Mouse (Mus musculus) embryonic facial prominence, embryonic 14.5 days (tissue): ENCODE data around the gene Arhgef6. TPM values are rescaled to one million over a fixed set of nuclear protein-coding genes. Genes with fewer than 3 reads are reported as not detected.

ENCODE experiments used
- ATAC-seq: fragments of 200-750 bp; cut with Nextera tagmentation; 2 replicates; pipeline ENCODE4 v1.8.0; 2017; ENCODE audit warnings: low read depth, moderate number of reproducible peaks, moderate TSS enrichment
- DNase-seq: peaks from one replicate; pipeline ENCODE4 v3.0.0-alpha.2; 2015; ENCODE audit warnings: low spot score
- H3K27ac ChIP-seq: fragments of 300-500 bp; sonication (generic); replicated peaks from 2 replicates; pipeline ENCODE4 v1.5.1; 2014; ENCODE audit warnings: low read depth, mild to moderate bottlenecking, low read length, moderate library complexity
- H3K27me3 ChIP-seq: fragments of 300-500 bp; sonication (generic); replicated peaks from 2 replicates; pipeline ENCODE4 v1.6.1; 2014; ENCODE audit warnings: low read length; ENCODE audit not compliant: control insufficient read depth, insufficient read depth
- H3K36me3 ChIP-seq: fragments of 300-500 bp; sonication (generic); 2 replicates; pipeline ENCODE4 v1.6.1; 2014; ENCODE audit warnings: low read length, mixed read lengths; ENCODE audit not compliant: control insufficient read depth, insufficient read depth
- H3K4me1 ChIP-seq: fragments of 300-500 bp; sonication (generic); 2 replicates; pipeline ENCODE4 v1.6.1; 2014; ENCODE audit warnings: antibody characterized with exemption, low read length; ENCODE audit not compliant: control insufficient read depth, insufficient read depth
- H3K4me2 ChIP-seq: fragments of 300-500 bp; sonication (generic); 2 replicates; pipeline ENCODE4 v1.6.1; 2014; ENCODE audit warnings: low read depth, mild to moderate bottlenecking, low read length, moderate library complexity, mixed read lengths
- H3K4me3 ChIP-seq: fragments of 300-500 bp; sonication (generic); 2 replicates; pipeline ENCODE4 v1.5.1; 2014; ENCODE audit warnings: low read depth, mild to moderate bottlenecking, low read length
- H3K9ac ChIP-seq: fragments of 300-500 bp; sonication (generic); 2 replicates; pipeline ENCODE4 v1.6.1; 2014; ENCODE audit warnings: low read depth, mild to moderate bottlenecking, low read length, moderate library complexity, mixed read lengths
- H3K9me3 ChIP-seq: fragments of 300-500 bp; sonication (generic); 2 replicates; pipeline ENCODE4 v1.6.1; 2016; ENCODE audit warnings: low read length; ENCODE audit not compliant: control insufficient read depth
- WGBS: fragments of 180-500 bp; shearing (Covaris S2); extraction: QIAGEN DNeasy Blood & Tissue Kit; methylation state at CpG from one replicate; pipeline ENCODE4 v1.1.7; 2014; 5-methylcytosine and 5-hydroxymethylcytosine counted together
- polyA plus RNA-seq: library from polyadenylated mRNA; unstranded; fragments of >200 nt; fragmentation: Nextera tagmentation; extraction: Ambion mirVana; gene quantifications from 2 replicates; pipeline ENCODE4 v1.2.1, GENCODE M21; 2014

The Arhgef6 gene
- polyA plus RNA-seq, 1 experiment from 2014 or later: 25.7 TPM

DNA sequence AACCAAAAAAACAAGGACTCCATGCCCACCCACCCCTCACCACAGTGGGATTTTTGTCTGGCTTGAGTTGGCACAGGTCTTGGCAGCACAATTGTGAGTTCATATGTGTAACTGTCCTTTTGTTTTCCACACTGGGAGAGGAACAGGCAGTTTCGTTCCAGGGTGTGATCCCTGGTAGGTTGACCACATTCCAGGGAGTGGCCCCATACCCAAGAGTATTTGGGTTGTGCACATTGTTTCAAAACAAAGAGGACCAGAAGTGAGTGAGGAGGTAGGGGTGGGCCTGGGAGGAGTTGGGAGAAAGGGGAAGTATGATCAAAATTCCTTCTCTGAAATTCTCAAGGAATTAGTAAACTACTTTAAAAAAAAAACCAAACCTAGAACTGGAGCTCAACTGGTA, 20.8 kb upstream of the Arhgef6 start:
- H3K27ac ChIP-seq: no peak overlapping the region
- H3K36me3 ChIP-seq: no peaks in the 10 kb centered on the region
- H3K9me3 ChIP-seq: no peaks in the 10 kb centered on the region
- H3K27me3 ChIP-seq: no peaks in the 10 kb centered on the region
- no peak overlapping the region for H3K4me3 ChIP-seq
- ATAC-seq (no peak), DNase-seq (no peak)
- H3K9ac ChIP-seq: no peak overlapping the region
- 50% methylated on average over 1 of the region's 1 CpGs for WGBS
- no peak overlapping the region for H3K4me2 ChIP-seq
- H3K4me1 ChIP-seq: no peaks in the 10 kb centered on the region

DNA sequence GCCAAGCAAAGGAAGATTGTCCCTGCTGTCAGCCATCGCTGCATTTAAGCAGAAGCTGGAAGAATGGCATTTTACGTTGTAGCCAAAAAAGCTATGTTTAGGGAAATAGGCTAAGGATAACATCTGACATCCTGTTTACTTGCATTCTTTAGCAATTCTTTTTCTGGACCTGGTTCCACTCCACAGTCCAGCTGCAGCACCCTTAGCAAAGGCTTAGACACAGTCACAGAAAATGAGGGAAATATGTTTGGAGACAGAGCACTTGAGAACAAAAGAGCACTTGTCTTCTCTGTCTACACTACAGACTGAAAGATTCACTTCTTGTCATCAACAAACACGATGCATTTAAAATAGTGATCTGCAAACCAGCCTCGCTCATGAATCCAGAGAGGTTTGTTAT, 691 bp upstream of the Arhgef6 start:
- DNase-seq (peak; percentile 16), ATAC-seq (no peak)
- Histone ChIP-seq H3K36me3 (no peaks in the 10 kb centered on the region), H3K9me3 (no peaks in the 10 kb centered on the region), H3K4me2 (no peak overlapping the region), H3K27ac (no peak overlapping the region), H3K9ac (no peak overlapping the region), H3K4me3 (no peak overlapping the region), H3K27me3 (no peaks in the 10 kb centered on the region), H3K4me1 (no peaks in the 10 kb centered on the region)
- WGBS: 54% methylated on average over 4 of the region's 4 CpGs

GRCm38 (mm10) chrX:57337582-57337981, 947 bp downstream of the Arhgef6 start:
- no peak overlapping the region for H3K4me3 ChIP-seq
- no peak for DNase-seq
- no peak overlapping the region for H3K4me2 ChIP-seq
- no peak for ATAC-seq
- H3K4me1 ChIP-seq: no peaks in the 10 kb centered on the region
- no peaks in the 10 kb centered on the region for H3K36me3 ChIP-seq
- H3K9me3 ChIP-seq: no peaks in the 10 kb centered on the region
- no peak overlapping the region for H3K27ac ChIP-seq
- no peaks in the 10 kb centered on the region for H3K27me3 ChIP-seq
- H3K9ac ChIP-seq: no peak overlapping the region

- no peak overlapping the region for H3K27ac ChIP-seq
- H3K4me1 ChIP-seq: no peaks in the 10 kb centered on the region
- H3K9ac ChIP-seq: no peak overlapping the region
- H3K4me2 ChIP-seq: no peak overlapping the region
- no peaks in the 10 kb centered on the region for H3K27me3 ChIP-seq
- WGBS: 80% methylated on average over 9 of the region's 9 CpGs
- DNase-seq: no peak
- H3K9me3 ChIP-seq: no peaks in the 10 kb centered on the region
- ATAC-seq: no peak
- no peaks in the 10 kb centered on the region for H3K36me3 ChIP-seq
- no peak overlapping the region for H3K4me3 ChIP-seq
Observed at GRCm38 (mm10) chrX:57336958-57337357, 1.6 kb downstream of the Arhgef6 start.

- Histone ChIP-seq H3K4me3 (no peak overlapping the region), H3K9me3 (no peaks in the 10 kb centered on the region), H3K4me1 (no peaks in the 10 kb centered on the region), H3K4me2 (no peak overlapping the region), H3K36me3 (no peaks in the 10 kb centered on the region), H3K9ac (no peak overlapping the region), H3K27me3 (no peaks in the 10 kb centered on the region), H3K27ac (no peak overlapping the region)
- DNase-seq: no peak
- ATAC-seq: no peak
- 89% methylated on average over 6 of the region's 6 CpGs for WGBS
Observed at GRCm38 (mm10) chrX:57335313-57335712, 3.2 kb downstream of the Arhgef6 start.

DNA sequence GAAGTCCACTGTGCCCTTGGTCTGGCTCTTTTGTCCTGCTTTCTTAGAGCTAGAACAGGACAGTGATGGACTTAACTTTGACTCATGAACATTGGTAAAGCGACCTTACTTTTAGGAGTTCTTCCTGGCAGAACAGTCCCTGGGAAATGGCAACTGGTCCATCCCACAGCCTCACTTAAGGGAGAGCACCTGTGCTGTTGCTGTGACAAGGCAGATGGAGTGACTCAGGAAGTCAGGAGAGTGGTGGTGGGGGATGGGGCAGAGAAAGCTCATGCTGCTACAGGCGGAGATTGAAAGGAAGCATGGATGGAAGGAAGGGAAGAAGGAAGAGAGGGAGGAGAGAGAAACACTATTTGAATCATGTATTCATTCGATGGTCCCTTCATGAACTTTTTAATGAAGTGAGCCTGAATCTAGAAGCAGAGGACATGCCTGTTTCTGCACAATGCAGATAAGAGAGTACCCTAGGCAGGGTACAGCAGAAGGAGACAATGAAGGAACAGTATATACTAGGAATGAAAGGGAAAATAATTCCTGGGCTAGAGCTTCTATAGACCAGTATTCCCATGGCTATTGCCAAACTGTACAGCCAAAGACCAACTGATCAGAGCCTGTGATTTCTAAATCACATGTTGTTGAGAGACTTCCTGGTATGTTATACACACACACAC, 10.7 kb downstream of the Arhgef6 start:
- ATAC-seq: no peak
- Histone ChIP-seq H3K4me2 (no peak overlapping the region), H3K4me1 (no peaks in the 10 kb centered on the region), H3K9me3 (no peaks in the 10 kb centered on the region), H3K9ac (no peak overlapping the region), H3K27ac (no peak overlapping the region), H3K36me3 (no peaks in the 10 kb centered on the region), H3K4me3 (no peak overlapping the region), H3K27me3 (no peaks in the 10 kb centered on the region)
- WGBS: 64% methylated on average over 3 of the region's 3 CpGs
- DNase-seq: no peak

DNA sequence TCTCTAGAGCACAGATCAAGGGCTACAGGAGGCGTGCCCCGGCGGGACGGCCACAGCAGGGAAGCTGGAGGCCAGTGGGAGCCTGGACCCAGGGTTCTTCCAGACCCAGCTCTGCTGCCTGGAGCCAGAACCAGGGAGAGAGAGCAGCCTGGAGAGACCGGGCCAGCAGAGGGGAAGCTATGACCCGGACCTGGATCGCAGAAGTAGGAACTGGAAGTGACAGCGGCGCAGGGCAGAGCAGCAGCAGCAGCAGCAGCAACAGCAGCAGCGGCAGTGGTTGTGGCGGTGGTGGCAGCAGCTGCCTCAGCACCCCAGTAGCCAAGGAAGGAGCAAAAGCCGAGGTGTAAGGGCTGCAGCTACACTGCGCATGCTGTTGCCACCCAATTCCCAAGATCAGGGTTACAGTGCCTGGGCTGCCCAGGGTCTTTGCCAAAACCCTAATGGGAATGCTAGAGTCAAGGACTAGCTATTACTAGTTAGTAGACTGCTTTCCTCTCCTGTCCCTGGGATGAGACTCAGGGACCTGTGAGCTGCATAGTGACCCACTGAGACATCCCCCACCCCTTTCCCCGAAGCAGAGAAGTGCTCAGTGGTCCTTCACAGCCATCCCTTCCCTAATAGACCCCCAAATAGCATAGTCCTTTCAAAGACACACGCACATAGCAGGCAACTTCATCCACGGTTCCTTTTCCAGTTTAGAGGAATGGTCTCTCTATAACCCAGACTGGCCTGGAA, 11.9 kb downstream of the Arhgef6 start:
- no peak overlapping the region for H3K27ac ChIP-seq
- H3K9ac ChIP-seq: peak overlapping the region; percentile 58
- no peaks in the 10 kb centered on the region for H3K27me3 ChIP-seq
- H3K4me3 ChIP-seq: peak overlapping the region; percentile 42
- peak overlapping the region; percentile 64 for H3K4me2 ChIP-seq
- H3K9me3 ChIP-seq: no peaks in the 10 kb centered on the region
- peak; percentile 20 for DNase-seq
- peak; percentile 60; the same call in 1 of the 2 replicates for ATAC-seq
- H3K36me3 ChIP-seq: no peaks in the 10 kb centered on the region
- 31% methylated on average over 14 of the region's 16 CpGs for WGBS
- H3K4me1 ChIP-seq: no peaks in the 10 kb centered on the region

DNA sequence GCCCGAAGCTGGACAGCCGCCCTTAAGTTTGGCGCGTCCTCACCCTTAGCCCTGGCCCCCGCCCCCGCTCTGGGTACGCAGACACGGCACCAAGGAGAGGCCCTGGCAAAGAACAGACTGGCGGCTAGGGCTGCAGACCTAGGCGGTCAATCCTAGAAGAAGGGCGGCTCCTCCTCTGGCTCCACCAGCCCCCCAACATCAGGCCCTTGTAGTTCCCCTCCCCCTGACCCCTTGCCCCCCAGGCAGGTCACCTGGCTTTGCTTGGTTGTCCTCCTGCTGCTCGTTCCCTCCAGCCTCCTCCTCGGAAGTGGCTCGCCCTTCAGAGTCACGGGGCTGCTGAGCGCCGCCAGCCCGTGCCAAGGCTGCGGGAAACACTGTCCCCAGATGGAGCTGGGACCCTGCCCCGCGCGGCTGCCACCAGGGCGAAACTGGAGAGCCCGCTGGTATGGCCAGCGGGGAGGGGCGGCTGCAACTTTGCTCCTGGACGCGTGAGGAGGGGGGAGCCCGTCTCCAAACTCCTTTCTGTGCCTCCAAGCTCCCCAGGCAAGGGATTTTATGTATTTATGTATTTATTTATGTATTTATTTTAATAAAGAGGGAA, 12.6 kb downstream of the Arhgef6 start:
- Histone ChIP-seq H3K9ac (peak overlapping the region; percentile 58), H3K4me1 (no peaks in the 10 kb centered on the region), H3K9me3 (no peaks in the 10 kb centered on the region), H3K27ac (no peak overlapping the region), H3K36me3 (no peaks in the 10 kb centered on the region), H3K27me3 (no peaks in the 10 kb centered on the region), H3K4me3 (peak overlapping the region; percentile 42), H3K4me2 (peak overlapping the region; percentile 64)
- DNase-seq (no peak), ATAC-seq (peak; percentile 68; the same call in 1 of the 2 replicates)
- 18% methylated on average over 18 of the region's 29 CpGs for WGBS
